Mouse (Mus musculus): ENCODE results near the gene Fezf2. TPM values are rescaled to one million over a fixed set of nuclear protein-coding genes. Genes with fewer than 3 reads are reported as not detected.

Gene Fezf2
- polyA plus RNA-seq, 1 experiment: 35.7 TPM

- Histone ChIP-seq H3K4me3 (ENCODE audit: insufficient read depth, low read length) (peak overlapping the region; percentile 82), H3K27ac (ENCODE audit: insufficient read depth, low read length) (peak overlapping the region; percentile 32), H3K4me1 (ENCODE audit: control insufficient read depth, insufficient read depth, low read length) (no peaks in the 10 kb centered on the region)
- TF ChIP-seq POLR2A (IDR thresholded peaks at IDR 0.05; ENCODE audit: extremely low read depth, insufficient read depth, low read length) (no peak), CTCF (IDR thresholded peaks at IDR 0.05; ENCODE audit: extremely low read depth, insufficient read depth, low read length) (no peak)
Measured at GRCm38 (mm10) chr14:12344061-12344745, 3.8 kb downstream of the Fezf2 start.

DNA sequence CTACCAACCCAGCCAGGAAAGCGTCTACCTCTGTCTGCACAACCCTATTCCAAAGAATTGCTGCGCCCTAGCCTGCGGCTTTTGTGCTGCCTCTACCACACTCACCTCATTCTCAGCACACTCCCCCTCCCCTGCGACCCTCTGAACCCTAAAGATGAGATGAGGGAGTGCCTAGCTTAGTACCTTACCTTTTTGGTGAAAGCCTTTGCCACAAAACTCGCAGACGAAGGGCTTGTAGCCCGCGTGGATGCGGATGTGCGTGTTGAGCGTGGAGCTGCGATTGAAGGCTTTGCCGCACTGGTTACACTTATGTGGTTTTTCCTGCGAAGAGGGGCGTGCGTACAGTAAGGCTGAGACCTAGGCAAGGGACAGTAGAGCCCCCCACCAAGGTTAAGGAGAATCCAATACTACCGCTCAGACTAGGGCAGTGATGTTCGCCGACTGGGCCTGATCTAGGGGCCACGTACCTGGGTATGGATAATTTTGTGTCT is 4.5 kb downstream of the Fezf2 start:
- H3K4me1 ChIP-seq (ENCODE audit: control insufficient read depth, insufficient read depth, low read length): no peaks in the 10 kb centered on the region
- H3K27ac ChIP-seq (ENCODE audit: insufficient read depth, low read length): peak overlapping the region; percentile 32; the same call in 1 of the 2 replicates
- H3K4me3 ChIP-seq (ENCODE audit: insufficient read depth, low read length): peak overlapping the region; percentile 82
- TF ChIP-seq POLR2A (IDR thresholded peaks at IDR 0.05; ENCODE audit: extremely low read depth, insufficient read depth, low read length) (no peak), CTCF (IDR thresholded peaks at IDR 0.05; ENCODE audit: extremely low read depth, insufficient read depth, low read length) (no peak)

- Histone ChIP-seq H3K27ac (ENCODE audit: insufficient read depth, low read length) (peak overlapping the region; percentile 28; the same call in 1 of the 2 replicates), H3K4me1 (ENCODE audit: control insufficient read depth, insufficient read depth, low read length) (no peaks in the 10 kb centered on the region), H3K4me3 (ENCODE audit: insufficient read depth, low read length) (peak overlapping the region; percentile 82)
- TF ChIP-seq POLR2A (IDR thresholded peaks at IDR 0.05; ENCODE audit: extremely low read depth, insufficient read depth, low read length) (no peak), CTCF (IDR thresholded peaks at IDR 0.05; ENCODE audit: extremely low read depth, insufficient read depth, low read length) (no peak)
Measured at GRCm38 (mm10) chr14:12342458-12343131, 5.4 kb downstream of the Fezf2 start.

- no peak overlapping the region for H3K27ac ChIP-seq (ENCODE audit: insufficient read depth, low read length)
- no peak for TF ChIP-seq CTCF (IDR thresholded peaks at IDR 0.05; ENCODE audit: extremely low read depth, insufficient read depth, low read length)
- no peak for TF ChIP-seq POLR2A (IDR thresholded peaks at IDR 0.05; ENCODE audit: extremely low read depth, insufficient read depth, low read length)
- H3K4me1 ChIP-seq (ENCODE audit: control insufficient read depth, insufficient read depth, low read length): no peaks in the 10 kb centered on the region
- H3K4me3 ChIP-seq (ENCODE audit: insufficient read depth, low read length): peak overlapping the region; percentile 82; the same call in 1 of the 2 replicates
Measured at GRCm38 (mm10) chr14:12341789-12342457, 6.1 kb downstream of the Fezf2 start.

- H3K27ac ChIP-seq (ENCODE audit: insufficient read depth, low read length): no peak overlapping the region; the same call in 1 of the 2 replicates
- H3K4me1 ChIP-seq (ENCODE audit: control insufficient read depth, insufficient read depth, low read length): no peaks in the 10 kb centered on the region
- TF ChIP-seq POLR2A (IDR thresholded peaks at IDR 0.05; ENCODE audit: extremely low read depth, insufficient read depth, low read length) (no peak), CTCF (IDR thresholded peaks at IDR 0.05; ENCODE audit: extremely low read depth, insufficient read depth, low read length) (no peak)
- peak overlapping the region; percentile 82; the same call in 1 of the 2 replicates for H3K4me3 ChIP-seq (ENCODE audit: insufficient read depth, low read length)
Measured at GRCm38 (mm10) chr14:12341075-12341788, 6.8 kb downstream of the Fezf2 start.

GRCm38 (mm10) chr14:12340238-12341074 is 7.5 kb downstream of the Fezf2 start:
- no peak for TF ChIP-seq CTCF (IDR thresholded peaks at IDR 0.05; ENCODE audit: extremely low read depth, insufficient read depth, low read length)
- no peak for TF ChIP-seq POLR2A (IDR thresholded peaks at IDR 0.05; ENCODE audit: extremely low read depth, insufficient read depth, low read length)
- Histone ChIP-seq H3K4me3 (ENCODE audit: insufficient read depth, low read length) (peak overlapping the region; percentile 82), H3K27ac (ENCODE audit: insufficient read depth, low read length) (no peak overlapping the region; the same call in 1 of the 2 replicates), H3K4me1 (ENCODE audit: control insufficient read depth, insufficient read depth, low read length) (no peaks in the 10 kb centered on the region)

DNA sequence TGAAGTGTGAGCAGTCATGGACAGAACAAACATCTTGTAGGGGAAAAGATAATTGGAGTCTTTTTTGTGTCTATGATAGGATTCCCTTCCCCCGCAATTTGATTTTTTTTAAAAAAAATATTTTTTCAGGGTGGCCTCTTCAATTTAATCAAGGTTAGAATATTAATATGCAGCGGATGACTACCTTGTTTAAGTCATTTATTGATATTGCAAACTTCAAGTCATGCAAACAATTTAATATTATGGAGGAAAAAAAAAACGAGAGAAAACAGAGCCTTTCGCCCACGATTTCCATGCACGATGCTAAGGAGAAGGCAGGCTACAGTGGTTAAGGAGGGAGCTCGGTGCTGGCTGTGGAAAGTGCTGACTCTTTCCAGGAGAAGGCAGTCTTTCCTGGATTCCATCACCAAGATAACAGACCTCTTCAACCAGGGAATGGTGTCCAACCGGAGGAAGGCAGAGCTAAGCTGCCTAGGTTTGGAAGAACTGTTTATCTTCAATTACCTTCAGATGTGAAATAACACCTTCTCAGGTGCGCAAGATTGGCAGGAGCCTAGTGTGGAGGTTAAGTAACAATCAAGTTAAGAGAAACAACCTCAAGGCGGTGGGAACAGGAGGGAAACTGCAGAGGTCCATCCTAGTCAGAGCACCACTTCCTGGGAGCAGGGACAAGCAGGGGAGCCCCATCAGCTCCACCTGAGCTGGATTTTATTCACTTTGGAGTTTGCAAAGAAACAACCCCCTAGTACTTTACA is 9.0 kb downstream of the Fezf2 start:
- Histone ChIP-seq H3K27ac (ENCODE audit: insufficient read depth, low read length) (no peak overlapping the region), H3K4me3 (ENCODE audit: insufficient read depth, low read length) (no peak overlapping the region), H3K4me1 (ENCODE audit: control insufficient read depth, insufficient read depth, low read length) (no peaks in the 10 kb centered on the region)
- TF ChIP-seq CTCF (IDR thresholded peaks at IDR 0.05; ENCODE audit: extremely low read depth, insufficient read depth, low read length): no peak
- TF ChIP-seq POLR2A (IDR thresholded peaks at IDR 0.05; ENCODE audit: extremely low read depth, insufficient read depth, low read length): no peak
